Mouse (Mus musculus) intestine, embryonic 16.5 days (tissue): ENCODE data around the gene Zfp668. TPM values are rescaled to one million over a fixed set of nuclear protein-coding genes. Genes with fewer than 3 reads are reported as not detected.
"Not testable (repeated sequence)": the region's sequence is repeated elsewhere in the genome, so short reads cannot be mapped to it uniquely, and the experiment has no call there.

Experiments
- ATAC-seq: fragments of 200-750 bp; cut with Nextera tagmentation; 2 replicates; pipeline ENCODE4 v1.8.0; 2017; ENCODE audit warnings: moderate TSS enrichment, moderate library complexity
- H3K27ac ChIP-seq: fragments of 300-500 bp; sonication (generic); 2 replicates; pipeline ENCODE4 v1.5.1; 2014; ENCODE audit warnings: mild to moderate bottlenecking, low read length
- H3K27me3 ChIP-seq: fragments of 300-500 bp; sonication (generic); replicated peaks from 2 replicates; pipeline ENCODE4 v1.6.1; 2014; ENCODE audit warnings: low read length, control low read depth, mixed read lengths; ENCODE audit not compliant: control insufficient read depth, insufficient read depth
- H3K36me3 ChIP-seq: fragments of 300-500 bp; sonication (generic); 2 replicates; pipeline ENCODE4 v1.6.1; 2014; ENCODE audit warnings: low read length, control low read depth; ENCODE audit not compliant: control insufficient read depth, insufficient read depth
- H3K4me1 ChIP-seq: fragments of 300-500 bp; sonication (generic); 2 replicates; pipeline ENCODE4 v1.6.1; 2014; ENCODE audit warnings: low read length, control low read depth, mixed read lengths; ENCODE audit not compliant: control insufficient read depth, insufficient read depth
- H3K4me2 ChIP-seq: fragments of 300-500 bp; sonication (generic); 2 replicates; pipeline ENCODE4 v1.6.1; 2014; ENCODE audit warnings: low read depth, low read length, control low read depth
- H3K4me3 ChIP-seq: fragments of 300-500 bp; sonication (generic); 2 replicates; pipeline ENCODE4 v1.5.1; 2014; ENCODE audit warnings: mild to moderate bottlenecking, low read length
- H3K9ac ChIP-seq: fragments of 300-500 bp; sonication (generic); 2 replicates; pipeline ENCODE4 v1.6.1; 2014; ENCODE audit warnings: low read depth, low read length
- H3K9me3 ChIP-seq: fragments of 300-500 bp; sonication (generic); 2 replicates; pipeline ENCODE4 v1.6.1; 2016; ENCODE audit warnings: low read length, control low read depth; ENCODE audit not compliant: control insufficient read depth
- WGBS: fragments of 180-500 bp; shearing (Covaris S2); extraction: QIAGEN DNeasy Blood & Tissue Kit; methylation state at CpG from one replicate; pipeline ENCODE4 v1.1.7; 2014; 5-methylcytosine and 5-hydroxymethylcytosine counted together
- polyA plus RNA-seq: library from polyadenylated mRNA; unstranded; fragments of >200 nt; fragmentation: Nextera tagmentation; extraction: Ambion mirVana; gene quantifications from 2 replicates; pipeline ENCODE4 v1.2.1, GENCODE M21; 2015

The Zfp668 gene
- polyA plus RNA-seq, 1 experiment from 2014 or later = 14.6 TPM

DNA sequence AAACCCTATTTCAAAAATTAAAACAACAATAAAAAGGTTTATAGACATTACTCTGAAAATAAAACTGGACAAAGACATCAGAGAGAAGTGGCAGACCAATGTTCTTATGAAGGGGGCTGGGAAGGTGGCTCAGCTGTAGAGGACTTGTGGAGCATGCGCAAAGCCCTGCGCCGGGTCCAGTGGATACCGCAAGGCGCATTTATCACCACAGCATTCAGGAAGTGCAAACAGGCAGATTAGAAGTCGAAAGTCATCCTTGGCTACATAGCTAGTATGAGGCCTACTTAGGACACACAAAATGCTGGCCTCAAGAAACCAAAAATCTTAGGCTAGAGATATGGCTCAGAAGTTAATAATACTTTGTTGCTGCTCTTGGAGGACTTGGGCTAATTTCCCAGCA is 18.4 kb downstream of the Zfp668 start:
- Histone ChIP-seq H3K36me3 (no peaks in the 10 kb centered on the region), H3K4me1 (no peaks in the 10 kb centered on the region), H3K27me3 (no peaks in the 10 kb centered on the region), H3K27ac (no peak overlapping the region), H3K4me3 (no peak overlapping the region), H3K9me3 (no peaks in the 10 kb centered on the region), H3K9ac (no peak overlapping the region), H3K4me2 (no peak overlapping the region)
- ATAC-seq = no peak
- 85% methylated on average over 6 of the region's 6 CpGs for WGBS

DNA sequence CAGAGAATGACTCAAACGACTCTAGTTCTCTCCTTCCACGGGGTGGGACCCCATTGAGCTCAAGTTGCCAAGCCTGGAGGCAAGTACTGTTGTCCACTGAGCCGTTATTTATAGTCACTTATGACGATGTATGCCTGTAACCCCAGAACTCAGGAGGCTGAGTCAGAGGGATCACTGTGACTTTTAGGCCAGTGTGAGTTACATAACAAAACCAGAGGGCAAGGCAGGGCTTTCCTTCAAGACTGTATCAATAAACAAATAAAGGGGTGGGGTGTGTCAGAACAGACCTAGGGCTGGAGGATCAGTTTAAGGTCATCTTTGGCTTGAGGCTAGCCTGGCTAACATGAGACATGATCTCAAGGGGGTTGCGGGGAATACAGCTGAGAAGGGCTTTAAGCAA is 25.7 kb downstream of the Zfp668 start:
- Histone ChIP-seq H3K27me3 (no peaks in the 10 kb centered on the region), H3K9me3 (no peaks in the 10 kb centered on the region), H3K9ac (no peak overlapping the region), H3K36me3 (0 out of 2 replicates have a peak, but pooled peaks cover 12% of the 10 kb centered on the region), H3K4me3 (no peak overlapping the region), H3K4me2 (no peak overlapping the region), H3K27ac (no peak overlapping the region), H3K4me1 (no peaks in the 10 kb centered on the region)
- no peak for ATAC-seq
- WGBS = 63% methylated on average over 5 of the region's 5 CpGs

DNA sequence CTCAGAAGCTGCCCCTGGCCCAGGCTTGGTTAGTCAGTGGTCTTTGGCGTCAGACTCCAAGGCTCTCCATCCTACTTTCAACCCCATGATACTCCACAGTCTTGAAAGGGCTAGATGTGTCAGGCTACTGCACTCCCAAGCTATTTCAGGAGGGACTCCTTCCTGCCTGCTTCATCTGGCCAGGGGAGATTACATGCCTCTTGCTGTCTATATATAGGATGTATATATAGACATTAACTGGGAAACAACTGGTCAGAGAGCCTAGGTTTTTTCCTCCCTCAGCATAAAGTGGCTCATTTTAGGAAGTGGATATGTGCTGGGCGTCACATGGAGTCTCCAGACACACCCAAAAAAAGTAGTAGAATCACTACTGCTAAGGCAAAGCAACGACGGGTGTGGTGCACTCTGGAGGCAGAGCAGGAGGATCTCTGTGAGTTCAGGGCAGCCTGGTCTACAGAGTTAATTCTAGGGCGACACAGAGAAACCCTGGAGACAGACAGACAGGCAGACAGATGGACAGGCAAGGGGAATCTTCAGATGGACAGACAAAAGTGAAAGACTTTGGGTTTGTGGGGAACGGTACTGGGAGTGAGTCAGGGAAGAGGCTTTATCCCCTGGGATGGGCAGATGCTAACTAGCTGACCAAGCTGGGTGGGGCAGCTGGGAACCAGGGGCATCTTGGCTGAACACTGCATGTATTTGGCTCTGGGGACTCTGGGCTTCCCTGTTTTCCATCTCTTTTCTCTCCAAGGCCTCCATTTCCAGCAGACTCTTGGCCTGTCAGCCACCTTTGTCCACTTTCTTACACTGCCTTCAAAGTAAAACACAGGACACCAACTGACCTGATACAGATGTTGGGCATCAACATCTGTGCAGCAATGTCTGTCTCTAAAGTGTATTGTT is 26.4 kb downstream of the Zfp668 start:
- H3K27me3 ChIP-seq = no peaks in the 10 kb centered on the region
- no peaks in the 10 kb centered on the region for H3K4me1 ChIP-seq
- no peak overlapping the region for H3K9ac ChIP-seq
- H3K4me2 ChIP-seq = no peak overlapping the region
- ATAC-seq = no peak
- H3K36me3 ChIP-seq = 0 out of 2 replicates have a peak, but pooled peaks cover 12% of the 10 kb centered on the region
- H3K27ac ChIP-seq = no peak overlapping the region
- WGBS = 67% methylated on average over 6 of the region's 6 CpGs
- H3K9me3 ChIP-seq = no peaks in the 10 kb centered on the region
- H3K4me3 ChIP-seq = no peak overlapping the region

DNA sequence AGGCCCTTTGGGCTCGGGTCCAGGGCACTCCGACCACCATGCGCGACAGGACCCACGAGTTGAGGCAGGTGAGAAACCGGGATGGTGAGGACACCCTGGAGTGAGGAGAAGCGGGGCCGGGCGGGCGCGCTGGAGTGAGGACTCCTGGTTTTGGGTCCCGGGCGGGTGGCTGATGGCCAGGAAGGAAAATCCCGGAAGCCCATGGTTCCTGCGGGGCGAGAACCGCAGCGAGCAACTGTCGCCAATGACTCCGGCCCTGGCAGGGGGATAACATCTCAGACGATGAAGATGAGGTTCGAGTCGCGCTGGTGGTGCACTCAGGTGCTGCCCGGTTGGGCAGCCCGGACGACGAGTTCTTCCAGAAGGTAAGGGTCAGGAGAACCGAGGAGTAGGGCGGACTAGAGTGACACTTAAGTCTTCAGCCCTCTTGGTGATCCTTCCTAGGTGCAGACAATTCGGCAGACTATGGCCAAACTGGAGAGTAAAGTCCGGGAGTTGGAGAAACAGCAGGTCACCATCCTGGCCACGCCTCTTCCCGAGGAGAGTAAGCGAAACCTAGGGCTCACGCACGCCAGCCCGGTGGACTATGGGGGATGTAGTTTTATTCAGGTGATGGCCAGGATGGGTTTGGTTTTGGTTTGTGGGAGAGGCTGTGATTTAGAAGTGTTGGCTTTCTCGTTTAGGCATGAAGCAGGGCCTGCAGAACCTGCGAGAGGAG is 34.5 kb downstream of the Zfp668 start:
- H3K9me3 ChIP-seq = no peaks in the 10 kb centered on the region
- H3K36me3 ChIP-seq = peaks cover 9% of the 10 kb centered on the region; the same call in 1 of the 2 replicates
- peak overlapping the region; percentile 75 for H3K4me3 ChIP-seq
- peak overlapping the region; percentile 88 for H3K9ac ChIP-seq
- no peaks in the 10 kb centered on the region for H3K27me3 ChIP-seq
- peak; percentile 79 for ATAC-seq
- H3K4me2 ChIP-seq = peak overlapping the region; percentile 79
- peak overlapping the region; percentile 94 for H3K27ac ChIP-seq
- WGBS = under 1% methylated on average over 35 of the region's 40 CpGs
- peaks cover 10% of the 10 kb centered on the region for H3K4me1 ChIP-seq

DNA sequence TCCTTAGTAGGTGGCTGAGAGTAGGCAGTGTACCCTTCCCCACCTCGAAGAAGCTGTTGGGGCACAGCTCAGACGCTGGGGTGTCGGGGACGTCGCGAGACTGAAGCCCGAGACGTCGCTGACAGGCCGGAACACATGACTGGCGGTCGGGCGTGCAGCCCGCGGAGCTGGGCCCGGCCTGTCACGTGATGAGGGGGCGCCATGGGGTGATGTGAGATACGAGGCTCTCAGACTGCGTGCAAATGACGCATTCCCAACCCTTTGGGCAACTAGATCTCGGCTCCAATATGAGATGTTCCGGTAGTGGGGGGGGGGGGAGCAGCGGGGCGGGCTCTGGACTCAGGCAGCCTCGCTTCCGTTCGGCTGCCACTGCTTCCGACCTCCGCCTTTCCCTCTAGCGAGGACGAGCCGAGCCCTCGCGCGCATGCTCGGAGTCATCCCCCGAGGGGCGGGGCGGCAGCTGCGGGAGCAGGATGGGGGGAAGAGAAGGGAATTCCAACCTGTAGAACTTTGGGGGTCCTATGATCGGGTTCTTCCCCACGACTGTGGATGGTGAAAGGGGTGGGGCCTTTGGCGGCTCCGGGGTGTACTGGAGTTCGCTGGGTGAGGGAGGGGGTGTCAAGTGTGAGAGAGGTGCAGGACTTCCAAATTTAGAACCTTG is 35.2 kb downstream of the Zfp668 start:
- Histone ChIP-seq H3K27ac (peak overlapping the region; percentile 94), H3K4me3 (peak overlapping the region; percentile 75), H3K27me3 (no peaks in the 10 kb centered on the region), H3K4me2 (peak overlapping the region; percentile 79), H3K4me1 (peaks cover 10% of the 10 kb centered on the region), H3K36me3 (peaks cover 2% of the 10 kb centered on the region; the same call in 1 of the 2 replicates), H3K9ac (peak overlapping the region; percentile 88), H3K9me3 (no peaks in the 10 kb centered on the region)
- peak; percentile 91 for ATAC-seq
- WGBS = under 1% methylated on average over 44 of the region's 46 CpGs

DNA sequence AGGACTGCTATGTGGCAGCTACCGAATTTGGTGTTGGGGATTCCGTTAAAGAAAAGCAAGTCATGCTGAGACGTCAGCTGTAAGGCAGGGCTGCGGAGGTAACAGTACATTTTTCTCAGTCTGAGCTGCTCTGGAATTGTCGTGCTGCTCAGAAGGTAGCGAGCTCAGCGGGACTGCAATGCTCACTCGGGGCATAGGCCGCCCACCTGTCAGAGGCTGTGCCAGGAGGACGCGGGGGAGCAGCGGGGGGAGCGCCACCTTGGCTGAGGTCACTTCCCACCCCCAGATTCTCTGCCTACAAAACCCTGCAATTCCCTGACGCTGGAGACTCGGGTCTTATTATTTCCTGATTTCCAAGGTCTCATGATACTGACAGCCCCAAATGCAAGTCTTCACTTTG is 35.7 kb downstream of the Zfp668 start:
- H3K9me3 ChIP-seq = no peaks in the 10 kb centered on the region
- H3K36me3 ChIP-seq = peaks cover 2% of the 10 kb centered on the region; the same call in 1 of the 2 replicates
- WGBS = 3% methylated on average over 15 of the region's 15 CpGs
- peak overlapping the region; percentile 79 for H3K4me2 ChIP-seq
- H3K4me1 ChIP-seq = peaks cover 10% of the 10 kb centered on the region
- H3K4me3 ChIP-seq = peak overlapping the region; percentile 75
- H3K27ac ChIP-seq = peak overlapping the region; percentile 94
- H3K27me3 ChIP-seq = no peaks in the 10 kb centered on the region
- peak overlapping the region; percentile 88 for H3K9ac ChIP-seq
- ATAC-seq = peak; percentile 19

DNA sequence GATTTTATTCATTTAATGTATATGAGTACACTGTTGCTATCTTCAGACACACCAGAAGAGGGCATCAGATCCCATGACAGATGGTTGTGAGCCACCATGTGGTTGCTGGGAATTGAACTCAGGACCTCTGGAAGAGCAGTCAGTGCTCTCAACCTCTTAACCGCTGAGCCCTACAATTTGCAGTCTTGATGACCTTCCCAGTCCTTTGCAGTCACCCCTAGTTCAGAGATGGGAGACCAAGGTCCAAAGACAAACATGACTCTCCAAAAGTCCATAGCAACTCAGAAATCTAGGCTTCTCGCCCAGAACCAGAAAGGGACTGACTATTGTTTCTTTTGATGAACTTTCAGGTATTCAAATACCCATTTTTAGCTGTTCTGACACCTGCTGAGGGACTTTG is 36.6 kb downstream of the Zfp668 start:
- H3K27me3 ChIP-seq, H3K9me3 ChIP-seq, H3K9ac ChIP-seq, ATAC-seq, H3K4me2 ChIP-seq, H3K4me3 ChIP-seq, H3K27ac ChIP-seq, H3K36me3 ChIP-seq: not testable (repeated sequence)
- H3K4me1 ChIP-seq = peaks cover 10% of the 10 kb centered on the region
- 79% methylated on average over 2 of the region's 2 CpGs for WGBS

DNA sequence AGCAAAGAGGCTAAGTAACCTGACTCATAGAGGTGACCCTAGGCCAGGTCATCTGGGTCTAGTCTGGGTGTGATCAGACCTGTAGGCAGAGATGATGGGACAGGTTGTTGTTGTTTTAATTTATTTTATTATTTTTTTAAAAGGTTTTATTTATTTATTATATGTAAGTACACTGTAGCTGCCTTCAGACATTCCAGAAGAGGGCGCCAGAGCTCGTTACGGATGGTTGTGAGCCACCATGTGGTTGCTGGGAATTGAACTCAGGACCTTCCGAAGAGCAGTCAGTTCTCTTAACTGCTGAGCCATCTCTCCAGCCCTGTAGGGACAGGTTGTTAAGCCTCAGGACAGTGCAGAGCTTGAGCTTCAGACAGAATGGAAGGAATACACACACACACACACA is 38.8 kb downstream of the Zfp668 start:
- H3K4me3 ChIP-seq, H3K4me2 ChIP-seq, H3K9me3 ChIP-seq, H3K27me3 ChIP-seq, H3K4me1 ChIP-seq, ATAC-seq, H3K27ac ChIP-seq, H3K9ac ChIP-seq, H3K36me3 ChIP-seq: not testable (repeated sequence)
- WGBS = 76% methylated on average over 4 of the region's 4 CpGs

DNA sequence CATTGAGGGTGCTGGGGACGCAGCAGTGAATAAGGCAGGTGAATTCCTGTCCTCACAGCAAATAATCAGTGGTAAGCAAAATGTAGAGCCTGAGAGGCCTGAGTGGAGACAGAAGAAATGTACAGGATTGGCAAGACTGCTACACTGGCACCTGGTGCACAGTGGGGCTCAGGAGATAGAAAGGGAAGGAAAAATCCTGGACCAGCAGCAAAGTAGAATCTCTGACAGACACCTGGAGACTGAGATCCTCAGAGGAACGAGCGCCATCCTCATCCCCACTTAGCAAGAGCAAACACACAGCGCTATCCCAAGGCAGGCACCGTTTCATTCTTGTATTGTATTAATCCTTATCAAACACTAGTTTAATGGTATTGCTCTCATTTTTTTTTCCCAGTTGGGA is 39.2 kb downstream of the Zfp668 start:
- Histone ChIP-seq H3K4me1 (0 out of 2 replicates have a peak, but pooled peaks cover 4% of the 10 kb centered on the region), H3K4me3 (no peak overlapping the region), H3K27ac (no peak overlapping the region), H3K27me3 (no peaks in the 10 kb centered on the region), H3K36me3 (no peaks in the 10 kb centered on the region), H3K9me3 (no peaks in the 10 kb centered on the region), H3K4me2 (no peak overlapping the region), H3K9ac (no peak overlapping the region)
- no peak for ATAC-seq
- WGBS = 90% methylated on average over 5 of the region's 5 CpGs
